Mouse (Mus musculus) stomach, postnatal 0 days (tissue): ENCODE data around the gene C1qtnf5.

Experiments
- CTCF ChIP-seq: IDR thresholded peaks from 2 replicates; pipeline ENCODE4 v1.5.1; 2016; ENCODE audit warnings: antibody characterized with exemption, low read depth, mild to moderate bottlenecking, moderate library complexity
- EP300 ChIP-seq: optimal IDR thresholded peaks from 2 replicates; pipeline ENCODE3; 2016; ENCODE audit warnings: antibody characterized with exemption

DNA sequence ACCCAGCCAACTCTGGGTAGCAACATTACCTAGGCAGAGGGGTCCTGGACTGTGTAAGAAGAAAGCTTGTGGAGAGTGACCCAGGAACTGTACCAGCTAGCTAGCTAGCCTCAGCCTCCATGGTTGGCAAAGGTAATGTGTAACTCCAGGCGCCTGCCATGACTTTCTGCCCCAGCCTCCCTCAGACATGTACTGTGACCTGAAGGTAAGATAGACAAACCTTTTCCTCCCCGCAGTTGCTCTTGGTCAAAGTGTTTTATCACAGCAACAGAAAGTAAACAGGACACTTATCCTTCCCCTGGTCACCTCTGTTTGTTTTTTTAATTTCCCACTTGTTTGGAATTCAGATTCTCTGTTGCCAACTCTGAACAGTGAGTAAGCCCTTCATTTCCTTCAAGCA lies 7.4 kb downstream of the C1qtnf5 start:
- no peak for TF ChIP-seq CTCF
- no peak for TF ChIP-seq EP300
